Mouse (Mus musculus) cerebellum, adult 2 months (tissue): Measurements from ENCODE around the gene Dnah12.

Source experiments
- CTCF ChIP-seq: fragments of 200-500 bp; IDR thresholded peaks from 2 replicates; pipeline ENCODE4 v1.5.1; 2011; ENCODE audit warnings: low read depth, mild to moderate bottlenecking, control low read depth, low read length, moderate library complexity, borderline replicate concordance; ENCODE audit not compliant: insufficient read depth
- POLR2A ChIP-seq: fragments of 200-500 bp; IDR thresholded peaks from 2 replicates; pipeline ENCODE4 v1.6.1; 2011; ENCODE audit warnings: low read length, control low read depth, borderline replicate concordance; ENCODE audit not compliant: insufficient read depth

- no peak for TF ChIP-seq POLR2A
- TF ChIP-seq CTCF, result no peak
These were observed 105.3 kb downstream of the Dnah12 start for GRCm38 (mm10) chr14:26798330-26798729.
